Mouse (Mus musculus) lung, postnatal 0 days (tissue): ENCODE results near the gene Ngb. TPM values are rescaled to one million over a fixed set of nuclear protein-coding genes. Genes with fewer than 3 reads are reported as not detected.

Experiments used
- ATAC-seq: fragments of 200-750 bp; cut with Nextera tagmentation; 2 replicates; pipeline ENCODE4 v1.8.0; 2017; ENCODE audit warnings: moderate library complexity
- DNase-seq: peaks from one replicate; pipeline ENCODE4 v3.0.0-alpha.2; 2016; ENCODE audit warnings: low spot score
- H3K27ac ChIP-seq: fragments of 300-500 bp; sonication (generic); 2 replicates; pipeline ENCODE4 v1.5.1; 2014; ENCODE audit warnings: antibody characterized with exemption, mild to moderate bottlenecking, low read length, mixed read lengths
- H3K27me3 ChIP-seq: fragments of 300-500 bp; sonication (generic); replicated peaks from 2 replicates; pipeline ENCODE4 v1.6.1; 2014; ENCODE audit warnings: low read length, mixed read lengths; ENCODE audit not compliant: insufficient read depth
- H3K36me3 ChIP-seq: fragments of 300-500 bp; sonication (generic); 2 replicates; pipeline ENCODE4 v1.6.1; 2014; ENCODE audit warnings: low read length, mixed read lengths; ENCODE audit not compliant: insufficient read depth
- H3K4me1 ChIP-seq: fragments of 300-500 bp; sonication (generic); 2 replicates; pipeline ENCODE4 v1.6.1; 2014; ENCODE audit warnings: antibody characterized with exemption, low read depth, low read length, mixed read lengths; ENCODE audit not compliant: insufficient read depth
- H3K4me2 ChIP-seq: fragments of 300-500 bp; sonication (generic); replicated peaks from 2 replicates; pipeline ENCODE4 v1.6.1; 2014; ENCODE audit warnings: low read depth, mild to moderate bottlenecking, low read length, moderate library complexity, mixed read lengths
- H3K4me3 ChIP-seq: fragments of 300-500 bp; sonication (generic); 2 replicates; pipeline ENCODE4 v1.5.1; 2014; ENCODE audit warnings: low read depth, low read length
- H3K9ac ChIP-seq: fragments of 300-500 bp; sonication (generic); replicated peaks from 2 replicates; pipeline ENCODE4 v1.6.1; 2014; ENCODE audit warnings: low read depth, mild to moderate bottlenecking
- H3K9me3 ChIP-seq: fragments of 300-500 bp; sonication (generic); 2 replicates; pipeline ENCODE4 v1.6.1; 2016; ENCODE audit warnings: low read length, mixed read lengths
- CTCF ChIP-seq: IDR thresholded peaks from 2 replicates; pipeline ENCODE4 v1.5.1; 2016; ENCODE audit warnings: antibody characterized with exemption, mild to moderate bottlenecking
- EP300 ChIP-seq: IDR thresholded peaks from 2 replicates; pipeline ENCODE4 v1.6.1; 2016; ENCODE audit warnings: antibody characterized with exemption, mild to moderate bottlenecking, control low read depth
- WGBS: fragments of 180-500 bp; shearing (Covaris S2); extraction: QIAGEN DNeasy Blood & Tissue Kit; methylation state at CpG from one replicate; pipeline ENCODE4 v1.1.7; 2014; 5-methylcytosine and 5-hydroxymethylcytosine counted together
- polyA plus RNA-seq: library from polyadenylated mRNA; unstranded; fragments of >200 nt; fragmentation: Nextera tagmentation; extraction: Ambion mirVana; gene quantifications from 2 replicates; pipeline ENCODE4 v1.2.1, GENCODE M21; 2015

The Ngb gene
- polyA plus RNA-seq, 1 experiment from 2014 or later: 3.0 TPM

GRCm38 (mm10) chr12:87103471-87103870 lies 1.1 kb upstream of the Ngb start:
- WGBS: 88% methylated on average over 4 of the region's 4 CpGs
- Histone ChIP-seq H3K4me3 (no peak overlapping the region), H3K36me3 (0 out of 2 replicates have a peak, but pooled peaks cover under 1% of the 10 kb centered on the region), H3K4me2 (no peak overlapping the region), H3K27ac (no peak overlapping the region), H3K9ac (no peak overlapping the region), H3K27me3 (0 out of 2 replicates have a peak, but pooled peaks cover 6% of the 10 kb centered on the region), H3K9me3 (no peaks in the 10 kb centered on the region), H3K4me1 (0 out of 2 replicates have a peak, but pooled peaks cover 6% of the 10 kb centered on the region)
- ATAC-seq (no peak), DNase-seq (no peak)
- TF ChIP-seq EP300 (no peak), CTCF (no peak)

GRCm38 (mm10) chr12:87100331-87100730 lies 2.0 kb downstream of the Ngb start:
- H3K27ac ChIP-seq: no peak overlapping the region
- 67% methylated on average over 4 of the region's 4 CpGs for WGBS
- no peak overlapping the region for H3K4me3 ChIP-seq
- no peak for ATAC-seq
- H3K4me1 ChIP-seq: 0 out of 2 replicates have a peak, but pooled peaks cover 6% of the 10 kb centered on the region
- DNase-seq: no peak
- H3K9me3 ChIP-seq: no peaks in the 10 kb centered on the region
- 0 out of 2 replicates have a peak, but pooled peaks cover 6% of the 10 kb centered on the region for H3K27me3 ChIP-seq
- TF ChIP-seq CTCF (no peak), EP300 (no peak)
- no peak overlapping the region for H3K9ac ChIP-seq
- no peak overlapping the region for H3K4me2 ChIP-seq
- no peaks in the 10 kb centered on the region for H3K36me3 ChIP-seq

- Histone ChIP-seq H3K27ac (no peak overlapping the region), H3K4me1 (no peaks in the 10 kb centered on the region), H3K27me3 (no peaks in the 10 kb centered on the region), H3K9ac (no peak overlapping the region), H3K9me3 (no peaks in the 10 kb centered on the region), H3K4me3 (no peak overlapping the region), H3K4me2 (no peak overlapping the region), H3K36me3 (no peaks in the 10 kb centered on the region)
- 52% methylated on average over 6 of the region's 6 CpGs for WGBS
- TF ChIP-seq EP300: no peak
- no peak for TF ChIP-seq CTCF
- ATAC-seq (no peak), DNase-seq (no peak)
Observed at GRCm38 (mm10) chr12:87093671-87094070, 8.7 kb downstream of the Ngb start.

- no peak for TF ChIP-seq CTCF
- no peak for TF ChIP-seq EP300
- ATAC-seq: no peak
Observed at GRCm38 (mm10) chr12:87093249-87093648, 9.1 kb downstream of the Ngb start.

GRCm38 (mm10) chr12:87091916-87092315 lies 10.4 kb downstream of the Ngb start:
- WGBS: 50% methylated on average over 2 of the region's 2 CpGs
- no peak for DNase-seq
- Histone ChIP-seq H3K9me3 (no peaks in the 10 kb centered on the region), H3K36me3 (no peaks in the 10 kb centered on the region), H3K4me2 (no peak overlapping the region), H3K27ac (no peak overlapping the region), H3K9ac (no peak overlapping the region), H3K27me3 (no peaks in the 10 kb centered on the region), H3K4me3 (no peak overlapping the region), H3K4me1 (no peaks in the 10 kb centered on the region)
- TF ChIP-seq CTCF: no peak
- no peak for ATAC-seq

More at GRCm38 (mm10) chr12:87093249-87093648, 9.1 kb downstream of the Ngb start:
- Histone ChIP-seq H3K4me2 (no peak overlapping the region), H3K9ac (no peak overlapping the region), H3K27ac (no peak overlapping the region), H3K4me3 (no peak overlapping the region), H3K4me1 (no peaks in the 10 kb centered on the region), H3K27me3 (no peaks in the 10 kb centered on the region), H3K36me3 (no peaks in the 10 kb centered on the region), H3K9me3 (no peaks in the 10 kb centered on the region)
- 64% methylated on average over 4 of the region's 4 CpGs for WGBS
- DNase-seq: no peak

- no peak for DNase-seq
- Histone ChIP-seq H3K4me2 (no peak overlapping the region), H3K27ac (no peak overlapping the region), H3K4me1 (no peaks in the 10 kb centered on the region), H3K9ac (no peak overlapping the region), H3K27me3 (no peaks in the 10 kb centered on the region), H3K36me3 (no peaks in the 10 kb centered on the region), H3K4me3 (no peak overlapping the region), H3K9me3 (no peaks in the 10 kb centered on the region)
- ATAC-seq: no peak
- TF ChIP-seq CTCF (no peak), EP300 (no peak)
- WGBS: 56% methylated on average over 2 of the region's 2 CpGs
Observed at GRCm38 (mm10) chr12:87089701-87090100, 12.6 kb downstream of the Ngb start.

GRCm38 (mm10) chr12:87089255-87089654 lies 13.1 kb downstream of the Ngb start:
- H3K4me2 ChIP-seq: no peak overlapping the region
- no peaks in the 10 kb centered on the region for H3K36me3 ChIP-seq
- no peak for DNase-seq
- no peak for TF ChIP-seq EP300
- no peak for TF ChIP-seq CTCF
- H3K9me3 ChIP-seq: no peaks in the 10 kb centered on the region
- H3K27me3 ChIP-seq: no peaks in the 10 kb centered on the region
- no peaks in the 10 kb centered on the region for H3K4me1 ChIP-seq
- ATAC-seq: no peak
- no peak overlapping the region for H3K9ac ChIP-seq
- H3K4me3 ChIP-seq: no peak overlapping the region
- H3K27ac ChIP-seq: no peak overlapping the region
- 61% methylated on average over 4 of the region's 4 CpGs for WGBS
